Mouse (Mus musculus) forebrain, embryonic 14.5 days (tissue): Measurements from ENCODE around the gene Hinfp. TPM values are rescaled to one million over a fixed set of nuclear protein-coding genes. Genes with fewer than 3 reads are reported as not detected.
"Not testable (repeated sequence)": the region's sequence is repeated elsewhere in the genome, so short reads cannot be mapped to it uniquely, and the experiment has no call there.

Source experiments
- ATAC-seq: fragments of 200-750 bp; cut with Nextera tagmentation; 2 replicates; pipeline ENCODE4 v1.8.0; 2017; ENCODE audit warnings: mild to moderate bottlenecking, moderate library complexity
- DNase-seq: peaks from one replicate; pipeline ENCODE4 v3.0.0-alpha.2; 2015; ENCODE audit warnings: low spot score
- H3K27ac ChIP-seq: fragments of 300-500 bp; sonication (generic); 2 replicates; pipeline ENCODE4 v1.5.1; 2014; ENCODE audit warnings: low read depth, mild to moderate bottlenecking, control low read depth, low read length, moderate library complexity
- H3K27me3 ChIP-seq: fragments of 300-500 bp; sonication (generic); replicated peaks from 2 replicates; pipeline ENCODE4 v1.6.1; 2014; ENCODE audit warnings: low read length, control low read depth, mixed read lengths; ENCODE audit not compliant: control insufficient read depth, insufficient read depth
- H3K36me3 ChIP-seq: fragments of 300-500 bp; sonication (generic); 2 replicates; pipeline ENCODE4 v1.6.1; 2014; ENCODE audit warnings: low read length, control low read depth; ENCODE audit not compliant: control insufficient read depth, insufficient read depth
- H3K4me1 ChIP-seq: fragments of 300-500 bp; sonication (generic); 2 replicates; pipeline ENCODE4 v1.6.1; 2014; ENCODE audit warnings: antibody characterized with exemption, low read length, control low read depth; ENCODE audit not compliant: control insufficient read depth, insufficient read depth
- H3K4me2 ChIP-seq: fragments of 300-500 bp; sonication (generic); 2 replicates; pipeline ENCODE4 v1.6.1; 2014; ENCODE audit warnings: mild to moderate bottlenecking, control low read depth, low read length
- H3K4me3 ChIP-seq: fragments of 300-500 bp; sonication (generic); 2 replicates; pipeline ENCODE4 v1.5.1; 2014; ENCODE audit warnings: low read depth, low read length, control low read depth
- H3K9ac ChIP-seq: fragments of 300-500 bp; sonication (generic); 2 replicates; pipeline ENCODE4 v1.6.1; 2014; ENCODE audit warnings: mild to moderate bottlenecking, low read length, control low read depth, moderate library complexity
- H3K9me3 ChIP-seq: fragments of 300-500 bp; sonication (generic); replicated peaks from 2 replicates; pipeline ENCODE4 v1.6.1; 2016; ENCODE audit warnings: low read length, control low read depth, mixed read lengths; ENCODE audit not compliant: control insufficient read depth
- WGBS: fragments of 180-500 bp; shearing (Covaris S2); extraction: QIAGEN DNeasy Blood & Tissue Kit; methylation state at CpG from one replicate; pipeline ENCODE4 v1.1.7; 2014; 5-methylcytosine and 5-hydroxymethylcytosine counted together
- polyA plus RNA-seq: library from polyadenylated mRNA; unstranded; fragments of >200 nt; fragmentation: Nextera tagmentation; extraction: Ambion mirVana; gene quantifications from 2 replicates; pipeline ENCODE4 v1.2.1, GENCODE M21; 2014

Hinfp gene
- polyA plus RNA-seq, 1 experiment from 2014 or later, result 18.4 TPM

DNA sequence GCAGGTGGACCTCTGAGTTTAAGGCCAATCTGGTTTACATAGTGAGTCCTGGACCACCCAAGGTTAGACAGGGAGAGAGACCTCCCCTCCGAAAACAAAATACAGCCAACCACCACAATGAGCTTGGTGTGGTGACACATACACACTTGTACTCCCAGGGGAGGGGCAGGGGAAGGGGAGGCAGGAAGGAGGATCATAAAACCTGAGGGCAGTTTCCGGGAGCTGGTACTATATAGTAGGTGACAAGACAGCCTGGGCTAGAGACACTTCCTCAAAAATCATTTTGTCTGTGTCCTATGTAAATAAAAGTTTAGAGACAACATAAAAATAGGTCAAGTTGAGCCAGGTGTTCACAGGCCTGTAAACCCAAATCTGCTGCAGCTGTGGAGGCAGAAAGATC is 1.8 kb upstream of the Hinfp start:
- WGBS, result 88% methylated on average over 2 of the region's 2 CpGs
- Histone ChIP-seq H3K4me3 (no peak overlapping the region), H3K36me3 (peaks cover 24% of the 10 kb centered on the region), H3K4me2 (no peak overlapping the region), H3K9me3 (no peaks in the 10 kb centered on the region), H3K27me3 (no peaks in the 10 kb centered on the region), H3K9ac (no peak overlapping the region), H3K27ac (no peak overlapping the region), H3K4me1 (peaks cover 3% of the 10 kb centered on the region)
- ATAC-seq, result no peak
- no peak for DNase-seq

DNA sequence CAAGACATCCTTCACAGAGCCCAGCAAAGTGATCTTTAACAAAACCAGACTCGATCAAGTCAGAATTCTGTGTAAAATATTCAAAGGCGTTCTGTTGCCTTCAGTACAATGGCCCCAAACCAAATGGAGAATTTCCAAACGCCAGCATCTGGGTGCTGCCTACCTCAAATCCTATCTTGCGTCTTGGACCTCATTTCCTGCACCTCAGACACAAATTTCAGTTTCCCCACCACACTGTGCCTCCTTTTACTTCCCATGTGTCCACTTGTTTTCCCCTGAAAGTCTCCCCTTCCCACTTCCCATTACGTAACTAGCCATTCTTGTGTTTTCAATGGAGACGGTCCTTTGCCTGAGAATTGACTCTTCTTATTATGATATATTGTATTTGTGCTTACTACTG is 1.1 kb upstream of the Hinfp start:
- Histone ChIP-seq H3K4me3 (no peak overlapping the region), H3K9ac (no peak overlapping the region), H3K27me3 (no peaks in the 10 kb centered on the region), H3K9me3 (no peaks in the 10 kb centered on the region), H3K27ac (no peak overlapping the region), H3K36me3 (peaks cover 31% of the 10 kb centered on the region), H3K4me1 (peaks cover 3% of the 10 kb centered on the region), H3K4me2 (no peak overlapping the region)
- WGBS, result 89% methylated on average over 6 of the region's 6 CpGs
- no peak for ATAC-seq
- no peak for DNase-seq

DNA sequence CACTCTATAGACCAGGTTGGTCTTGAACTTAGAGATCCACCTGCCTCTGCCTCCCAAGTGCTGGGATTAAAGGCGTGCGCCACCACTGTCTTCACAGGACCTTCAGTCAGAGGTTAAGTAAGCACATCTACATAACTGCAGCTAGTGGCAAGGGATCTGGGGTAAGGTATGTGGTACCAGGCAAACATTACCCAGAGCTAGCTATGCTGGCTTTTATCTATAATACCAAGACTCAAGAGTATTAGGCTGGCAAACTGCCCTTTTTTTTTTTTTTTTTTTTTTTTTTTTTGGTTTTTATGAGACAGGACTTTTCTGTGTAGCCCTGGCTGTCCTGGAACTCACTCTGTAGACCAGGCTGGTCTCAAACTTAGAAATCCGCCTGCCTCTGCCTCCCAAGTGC is 5.5 kb downstream of the Hinfp start:
- not testable (repeated sequence) for H3K4me1 ChIP-seq, H3K4me3 ChIP-seq, H3K27me3 ChIP-seq, H3K9ac ChIP-seq, ATAC-seq, H3K9me3 ChIP-seq, H3K27ac ChIP-seq, H3K4me2 ChIP-seq, DNase-seq
- H3K36me3 ChIP-seq, result peaks cover 74% of the 10 kb centered on the region
- 95% methylated on average over 3 of the region's 3 CpGs for WGBS

DNA sequence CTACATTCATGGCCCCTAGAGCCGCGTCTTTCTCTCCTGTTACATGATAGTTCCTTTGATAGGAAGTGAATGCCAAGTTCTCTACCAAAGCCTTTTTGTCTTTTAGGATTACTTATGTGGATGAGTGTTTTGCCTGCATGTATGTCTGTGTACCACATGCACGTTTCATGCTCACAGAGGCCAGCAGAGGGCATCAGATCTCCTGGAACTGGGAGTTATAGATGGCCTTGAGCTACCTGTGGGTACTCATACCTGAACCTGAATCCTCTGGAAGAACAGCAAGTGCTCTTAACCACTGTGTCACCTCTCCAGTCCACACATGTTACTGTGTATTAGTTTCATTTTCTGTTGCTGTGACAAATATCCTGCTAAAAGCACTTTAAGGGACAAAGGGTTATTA is 13.0 kb downstream of the Hinfp start:
- H3K4me1 ChIP-seq, result peaks cover 10% of the 10 kb centered on the region

GRCm38 (mm10) chr9:44288959-44289291 is 16.5 kb downstream of the Hinfp start:
- peak; percentile 16 for DNase-seq
- peaks cover 24% of the 10 kb centered on the region for H3K36me3 ChIP-seq
- H3K4me1 ChIP-seq, result peaks cover 17% of the 10 kb centered on the region
- ATAC-seq, result no peak
- H3K27ac ChIP-seq, result no peak overlapping the region
- peak overlapping the region; percentile 84 for H3K4me3 ChIP-seq
- 6% methylated on average over 11 of the region's 11 CpGs for WGBS
- H3K4me2 ChIP-seq, result peak overlapping the region; percentile 94
- H3K9me3 ChIP-seq, result no peaks in the 10 kb centered on the region
- H3K27me3 ChIP-seq, result no peaks in the 10 kb centered on the region
- peak overlapping the region; percentile 96; the same call in 1 of the 2 replicates for H3K9ac ChIP-seq

More for the DNA sequence above, 13.0 kb downstream of the Hinfp start:
- Histone ChIP-seq H3K36me3 (peaks cover 54% of the 10 kb centered on the region), H3K9me3 (no peaks in the 10 kb centered on the region), H3K27me3 (no peaks in the 10 kb centered on the region), H3K27ac (no peak overlapping the region), H3K9ac (no peak overlapping the region), H3K4me3 (no peak overlapping the region), H3K4me2 (no peak overlapping the region)
- no peak for ATAC-seq
- 67% methylated on average over 3 of the region's 3 CpGs for WGBS
- peak; percentile 60 for DNase-seq

GRCm38 (mm10) chr9:44288076-44288958 is 17.2 kb downstream of the Hinfp start, which contains the start of gene Abcg4:
Gene Abcg4, minus strand, starts transcription at chr9:44288615.
- Histone ChIP-seq H3K9me3 (no peaks in the 10 kb centered on the region), H3K27me3 (no peaks in the 10 kb centered on the region), H3K9ac (peak within 1 kb of the TSS; percentile 96), H3K4me1 (peaks cover 17% of the 10 kb centered on the region), H3K4me2 (peak within 1 kb of the TSS; percentile 94), H3K4me3 (peak within 1 kb of the TSS; percentile 84), H3K27ac (peak within 1 kb of the TSS; percentile 63), H3K36me3 (peaks cover 19% of the 10 kb centered on the region)
- DNase-seq (peak; percentile 59), ATAC-seq (peak; percentile 75)
- WGBS, result 2% methylated on average over 38 of the region's 38 CpGs

- ATAC-seq (peak; percentile 60), DNase-seq (peak; percentile 37)
- Histone ChIP-seq H3K36me3 (peaks cover 12% of the 10 kb centered on the region), H3K27ac (peak overlapping the region; percentile 63), H3K9ac (peak overlapping the region; percentile 96), H3K4me2 (peak overlapping the region; percentile 94), H3K4me3 (peak overlapping the region; percentile 84), H3K27me3 (no peaks in the 10 kb centered on the region), H3K4me1 (peaks cover 17% of the 10 kb centered on the region), H3K9me3 (no peaks in the 10 kb centered on the region)
- under 1% methylated on average over 47 of the region's 47 CpGs for WGBS
Observed at GRCm38 (mm10) chr9:44287401-44288075, 17.9 kb downstream of the Hinfp start.

GRCm38 (mm10) chr9:44287003-44287400 is 18.5 kb downstream of the Hinfp start:
- Histone ChIP-seq H3K9ac (peak overlapping the region; percentile 96), H3K36me3 (peaks cover 10% of the 10 kb centered on the region), H3K4me3 (peak overlapping the region; percentile 84), H3K4me1 (peaks cover 17% of the 10 kb centered on the region), H3K27me3 (no peaks in the 10 kb centered on the region), H3K9me3 (no peaks in the 10 kb centered on the region), H3K4me2 (peak overlapping the region; percentile 94), H3K27ac (peak overlapping the region; percentile 63; the same call in 1 of the 2 replicates)
- WGBS, result 4% methylated on average over 11 of the region's 11 CpGs
- ATAC-seq (peak; percentile 15), DNase-seq (no peak)
